Mouse (Mus musculus): ENCODE results near the gene Eif5b.
"Not testable (repeated sequence)": the region's sequence is repeated elsewhere in the genome, so short reads cannot be mapped to it uniquely, and the experiment has no call there.

GRCm38 (mm10) chr1:38062156-38062555 lies 64.3 kb downstream of the Eif5b start:
- TF ChIP-seq POLR2A (IDR thresholded peaks at IDR 0.05; ENCODE audit: control insufficient read depth, low read depth, low read length); CTCF (IDR thresholded peaks at IDR 0.05; ENCODE audit: control insufficient read depth, insufficient read depth, insufficient replicate concordance, low read depth, low read length): not testable (repeated sequence)

Data from testis, adult 2 months (tissue).